Mouse (Mus musculus) heart, adult 2 months (tissue): ENCODE data around the gene D630023F18Rik. TPM values are rescaled to one million over a fixed set of nuclear protein-coding genes. Genes with fewer than 3 reads are reported as not detected.

Source experiments
- DNase-seq, 2 experiments: peaks; one replicate each; pipeline ENCODE4 v3.0.0; 2021
- H3K27ac ChIP-seq: fragments of 200-600 bp; 2 replicates; pipeline ENCODE4 v1.8.1; 2022
- H3K27me3 ChIP-seq: fragments of 200-500 bp; 2 replicates; pipeline ENCODE4 v1.6.1; 2012; ENCODE audit warnings: mild to moderate bottlenecking, low read length, inconsistent platforms, mixed read lengths; ENCODE audit not compliant: control insufficient read depth, insufficient read depth
- H3K36me3 ChIP-seq: fragments of 200-500 bp; 2 replicates; pipeline ENCODE4 v1.6.1; 2012; ENCODE audit warnings: low read length, inconsistent platforms; ENCODE audit not compliant: control insufficient read depth, insufficient read depth
- H3K4me1 ChIP-seq: fragments of 200-500 bp; 2 replicates; pipeline ENCODE4 v1.6.1; 2011; ENCODE audit warnings: low read length; ENCODE audit not compliant: control insufficient read depth, insufficient read depth
- H3K4me3 ChIP-seq: fragments of 200-600 bp; 2 replicates; pipeline ENCODE4 v1.8.1; 2022
- H3K79me2 ChIP-seq: fragments of 200-500 bp; replicated peaks from 2 replicates; pipeline ENCODE4 v1.6.1; 2012; ENCODE audit warnings: mild to moderate bottlenecking, inconsistent platforms, low read length, moderate library complexity, mixed read lengths; ENCODE audit not compliant: control insufficient read depth, insufficient read depth
- H3K9ac ChIP-seq: fragments of 200-500 bp; 2 replicates; pipeline ENCODE4 v1.6.1; 2012; ENCODE audit warnings: low read depth, mild to moderate bottlenecking, control low read depth, inconsistent platforms, low read length, mixed read lengths
- CTCF ChIP-seq: fragments of 200-600 bp; IDR thresholded peaks from 2 replicates; pipeline ENCODE4 v1.8.1; 2022; ENCODE audit warnings: antibody characterized with exemption, mild to moderate bottlenecking, moderate library complexity
- EP300 ChIP-seq: fragments of 200-500 bp; IDR thresholded peaks from 2 replicates; pipeline ENCODE4 v1.6.1; 2011; ENCODE audit warnings: low read depth, low read length, control low read depth; ENCODE audit not compliant: insufficient read depth
- POLR2A ChIP-seq: fragments of 200-500 bp; IDR thresholded peaks from 2 replicates; pipeline ENCODE4 v1.6.1; 2011; ENCODE audit warnings: mild to moderate bottlenecking, low read depth, low read length, control low read depth; ENCODE audit not compliant: insufficient read depth
- WGBS: fragments of 180-500 bp; shearing (Covaris S2); methylation state at CpG from one replicate; pipeline ENCODE4 v1.1.7; 2018; 5-methylcytosine and 5-hydroxymethylcytosine counted together
- intact Hi-C: fragments of 180-260 bp; cut with DNase I; formaldehyde crosslinking; loops from one replicate; pipeline ENCODE4 v1.15.1; 2025
- long read RNA-seq: library from polyadenylated mRNA; stranded (forward); transcript quantifications from one replicate; pipeline ENCODE4 v2.0.0, GENCODE M21; 2021
- polyA plus RNA-seq: library from polyadenylated mRNA; depleted of rRNA; stranded (reverse); fragments of >200 nt; gene quantifications from 2 replicates; pipeline ENCODE4 v1.2.3, GENCODE M21; 2012; rRNA removed
- total RNA-seq, 2 experiments: library from RNA; stranded (reverse); gene quantifications; 2 replicates each; pipeline ENCODE4 v1.2.3; 2021

D630023F18Rik gene
- total RNA-seq, result not detected
- polyA plus RNA-seq, result 0.12 TPM in 1 of 2 replicates, not detected in the other
- long read RNA-seq, result 0 reads

DNA sequence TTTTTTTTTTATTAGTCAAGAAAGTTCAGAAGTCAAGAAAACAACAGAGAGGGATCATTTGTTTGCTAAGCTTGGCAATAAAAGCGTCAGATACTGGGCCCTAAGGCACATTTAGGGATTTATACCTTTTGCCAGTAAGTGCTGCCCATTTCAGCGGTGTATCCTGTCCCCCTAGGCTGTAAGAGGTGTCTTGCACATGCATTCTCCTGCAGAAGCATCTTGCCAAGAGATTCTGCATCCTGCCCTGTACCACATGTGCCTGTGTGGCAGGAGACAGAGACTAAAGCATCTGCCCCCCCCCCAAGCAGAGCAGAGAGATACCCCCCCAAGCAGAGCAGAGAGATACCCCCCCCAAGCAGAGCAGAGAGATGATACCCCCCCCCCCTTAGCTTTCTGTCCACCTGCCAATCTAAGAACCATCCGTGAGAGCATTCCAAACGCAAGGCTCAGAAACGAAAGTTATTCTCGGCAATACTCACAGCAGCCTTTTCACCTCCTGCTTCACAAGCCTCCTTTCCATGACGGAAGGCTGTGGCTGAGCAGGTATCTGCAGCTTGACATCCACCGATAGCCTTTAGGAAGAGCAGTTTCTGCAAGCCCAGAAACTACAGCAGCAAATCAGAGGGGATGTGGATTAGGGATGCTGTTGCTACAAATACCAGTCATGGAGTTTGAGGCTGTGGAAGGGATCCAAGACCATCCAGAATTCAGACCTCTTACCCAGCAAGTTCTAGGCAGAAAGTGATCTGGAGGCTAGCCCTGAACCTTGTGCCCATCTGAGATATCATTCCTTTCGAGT lies at the start of gene D630023F18Rik:
D630023F18Rik (minus strand) TSS at position 641 of the 799 bp plus-strand sequence.
- Histone ChIP-seq H3K79me2 (no peaks in the 10 kb centered on the region), H3K9ac (no peak within 1 kb of the TSS), H3K36me3 (no peaks in the 10 kb centered on the region), H3K4me1 (no peaks in the 10 kb centered on the region), H3K27ac (no peak within 1 kb of the TSS), H3K4me3 (no peak within 1 kb of the TSS), H3K27me3 (no peaks in the 10 kb centered on the region)
- WGBS, result 23% methylated on average over 9 of the region's 9 CpGs
- no peak for TF ChIP-seq CTCF
- intact Hi-C loops, result no loop called here
- DNase-seq, result no peak

DNA sequence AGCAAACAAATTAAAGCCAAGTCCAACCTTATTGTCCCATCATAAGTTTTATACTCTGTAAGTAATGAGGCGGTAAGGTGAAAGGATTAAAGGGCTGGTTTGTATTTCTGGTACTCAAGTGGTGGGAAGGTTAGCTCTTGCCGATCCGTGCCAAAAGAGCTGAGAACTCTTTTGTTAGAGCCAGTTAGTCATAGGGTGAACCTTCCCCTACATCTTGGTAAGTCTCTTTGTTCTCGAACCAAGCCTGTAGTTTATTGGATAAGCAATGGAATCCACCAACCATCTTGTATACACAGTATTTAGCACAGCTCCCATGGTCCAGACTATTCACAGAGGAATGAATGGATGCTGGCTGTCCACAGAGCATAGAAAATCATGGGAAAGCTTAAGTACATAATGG lies 48.6 kb upstream of the D630023F18Rik start:
- no peak overlapping the region for H3K4me3 ChIP-seq
- no peak for TF ChIP-seq CTCF
- no peak for TF ChIP-seq EP300
- no peak for TF ChIP-seq POLR2A
- no peak overlapping the region for H3K9ac ChIP-seq
- peaks cover 26% of the 10 kb centered on the region for H3K36me3 ChIP-seq
- no peak for DNase-seq
- WGBS, result 57% methylated on average over 4 of the region's 4 CpGs
- intact Hi-C loops, result no loop called here
- no peaks in the 10 kb centered on the region for H3K27me3 ChIP-seq
- peak overlapping the region; percentile 36 for H3K27ac ChIP-seq
- no peaks in the 10 kb centered on the region for H3K79me2 ChIP-seq
- peaks cover 2% of the 10 kb centered on the region for H3K4me1 ChIP-seq

DNA sequence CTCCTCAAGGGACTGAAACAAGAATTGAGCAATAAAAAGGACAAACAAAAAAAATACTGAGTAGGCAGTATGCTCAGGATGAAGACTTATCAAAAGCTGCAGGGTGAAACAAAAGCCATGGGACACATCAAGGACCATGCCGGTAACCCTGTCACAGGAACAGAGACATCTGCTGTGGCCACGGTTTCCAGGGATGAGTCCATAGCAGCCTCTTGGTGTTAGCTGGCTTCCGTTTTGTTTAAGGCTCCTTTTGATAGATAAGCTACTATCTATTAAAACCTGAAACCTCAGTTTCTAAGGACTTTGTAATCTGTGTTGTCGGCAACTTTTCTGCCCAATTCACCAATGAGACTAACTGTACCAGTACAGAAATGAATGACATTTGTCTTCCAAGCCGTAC lies 46.9 kb upstream of the D630023F18Rik start:
- intact Hi-C loops, result no loop called here

DNA sequence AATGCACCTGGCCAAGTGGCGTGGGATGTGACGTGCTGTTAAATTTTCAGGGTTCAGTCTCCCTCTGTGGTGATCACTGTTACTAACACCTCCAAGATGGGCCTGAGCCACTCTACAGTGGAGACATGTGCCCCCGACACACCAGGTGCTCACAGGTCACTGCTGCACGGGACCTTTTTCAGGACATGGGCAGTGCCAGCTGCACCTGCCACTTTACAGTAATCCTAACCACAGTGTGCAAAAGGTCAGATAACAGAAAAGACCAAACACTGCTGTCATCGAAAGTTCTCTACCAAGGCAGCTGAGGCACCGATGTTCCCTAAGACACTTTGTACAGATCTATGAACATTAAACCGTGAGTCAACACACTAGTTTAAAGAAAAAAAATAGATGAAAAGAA lies 46.5 kb upstream of the D630023F18Rik start:
- no peak overlapping the region for H3K27ac ChIP-seq
- H3K36me3 ChIP-seq, result peaks cover 24% of the 10 kb centered on the region
- 89% methylated on average over 7 of the region's 7 CpGs for WGBS

More for the DNA sequence above, 46.9 kb upstream of the D630023F18Rik start:
- WGBS, result 79% methylated on average over 5 of the region's 5 CpGs
- DNase-seq, result no peak
- no peak for TF ChIP-seq CTCF
- TF ChIP-seq POLR2A, result no peak
- no peak for TF ChIP-seq EP300
- Histone ChIP-seq H3K27ac (no peak overlapping the region), H3K79me2 (no peaks in the 10 kb centered on the region), H3K4me1 (no peaks in the 10 kb centered on the region), H3K36me3 (peaks cover 22% of the 10 kb centered on the region), H3K4me3 (no peak overlapping the region), H3K9ac (no peak overlapping the region), H3K27me3 (no peaks in the 10 kb centered on the region)

DNA sequence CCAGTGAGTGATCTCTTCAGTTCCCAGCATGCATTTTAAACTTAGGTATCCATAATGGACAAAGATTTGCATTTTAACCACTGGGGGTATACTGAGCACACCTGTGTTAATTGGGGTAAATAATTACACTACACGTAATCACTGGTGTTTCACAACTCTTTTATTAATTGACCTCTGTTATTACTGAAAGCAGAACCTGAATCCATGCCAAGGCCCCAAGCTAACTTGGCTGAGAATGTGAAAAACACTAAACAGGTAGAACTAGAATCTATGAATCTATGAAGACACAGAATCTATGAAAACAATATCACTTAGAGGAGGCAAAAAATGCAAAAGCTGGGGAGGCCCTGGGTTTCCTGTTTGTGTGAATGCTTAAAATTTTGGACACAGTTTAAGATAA lies 44.5 kb upstream of the D630023F18Rik start:
- Histone ChIP-seq H3K4me3 (no peak overlapping the region), H3K27me3 (no peaks in the 10 kb centered on the region), H3K4me1 (no peaks in the 10 kb centered on the region), H3K36me3 (peaks cover 21% of the 10 kb centered on the region), H3K9ac (no peak overlapping the region), H3K79me2 (no peaks in the 10 kb centered on the region), H3K27ac (no peak overlapping the region)
- no peak for TF ChIP-seq EP300
- no peak for TF ChIP-seq POLR2A
- TF ChIP-seq CTCF, result no peak
- intact Hi-C loops, result no loop called here
- DNase-seq, result no peak
- WGBS, result 96% methylated on average over 1 of the region's 1 CpGs

More for the DNA sequence above, 46.5 kb upstream of the D630023F18Rik start:
- H3K4me1 ChIP-seq, result no peaks in the 10 kb centered on the region
- H3K9ac ChIP-seq, result no peak overlapping the region
- H3K4me3 ChIP-seq, result no peak overlapping the region
- no peaks in the 10 kb centered on the region for H3K79me2 ChIP-seq
- TF ChIP-seq POLR2A, result no peak
- no peak for TF ChIP-seq CTCF
- no peak for TF ChIP-seq EP300
- no peak for DNase-seq
- intact Hi-C loops, result no loop called here
- H3K27me3 ChIP-seq, result no peaks in the 10 kb centered on the region

DNA sequence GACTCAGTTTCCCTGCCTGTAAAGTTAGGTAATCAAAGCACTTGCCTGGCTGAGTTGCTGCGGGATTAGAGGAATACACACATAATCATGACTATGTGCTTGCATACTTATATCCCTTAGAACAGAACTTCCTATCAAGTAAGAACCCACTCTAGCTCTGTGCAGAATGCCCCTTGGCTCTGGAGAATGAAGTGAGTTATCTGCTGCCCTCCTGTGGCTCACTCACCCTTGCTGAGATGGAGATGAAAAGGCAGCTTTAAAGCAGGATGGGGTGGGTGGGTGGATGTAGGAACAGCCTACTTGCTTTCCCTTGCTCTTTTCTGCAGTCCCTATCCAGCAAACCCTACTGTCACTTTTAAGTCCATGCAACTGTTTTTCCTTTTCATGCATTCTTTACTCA lies 39.2 kb upstream of the D630023F18Rik start:
- Histone ChIP-seq H3K27ac (no peak overlapping the region), H3K4me3 (no peak overlapping the region), H3K36me3 (peaks cover 17% of the 10 kb centered on the region), H3K9ac (no peak overlapping the region), H3K4me1 (no peaks in the 10 kb centered on the region), H3K79me2 (no peaks in the 10 kb centered on the region), H3K27me3 (no peaks in the 10 kb centered on the region)
- TF ChIP-seq CTCF (no peak), EP300 (no peak), POLR2A (no peak)
- no peak for DNase-seq
- intact Hi-C loops, result no loop called here
- 91% methylated on average over 1 of the region's 1 CpGs for WGBS
